Mouse (Mus musculus): ENCODE results near the gene Slc2a1. TPM values are rescaled to one million over a fixed set of nuclear protein-coding genes. Genes with fewer than 3 reads are reported as not detected.
A peak's percentile ranks its signal among the peaks of the same experiment; 100 is the strongest.

Gene Slc2a1
- total RNA-seq, 2 experiments from 2014 or later = 9.0 to 14.3 TPM

DNA sequence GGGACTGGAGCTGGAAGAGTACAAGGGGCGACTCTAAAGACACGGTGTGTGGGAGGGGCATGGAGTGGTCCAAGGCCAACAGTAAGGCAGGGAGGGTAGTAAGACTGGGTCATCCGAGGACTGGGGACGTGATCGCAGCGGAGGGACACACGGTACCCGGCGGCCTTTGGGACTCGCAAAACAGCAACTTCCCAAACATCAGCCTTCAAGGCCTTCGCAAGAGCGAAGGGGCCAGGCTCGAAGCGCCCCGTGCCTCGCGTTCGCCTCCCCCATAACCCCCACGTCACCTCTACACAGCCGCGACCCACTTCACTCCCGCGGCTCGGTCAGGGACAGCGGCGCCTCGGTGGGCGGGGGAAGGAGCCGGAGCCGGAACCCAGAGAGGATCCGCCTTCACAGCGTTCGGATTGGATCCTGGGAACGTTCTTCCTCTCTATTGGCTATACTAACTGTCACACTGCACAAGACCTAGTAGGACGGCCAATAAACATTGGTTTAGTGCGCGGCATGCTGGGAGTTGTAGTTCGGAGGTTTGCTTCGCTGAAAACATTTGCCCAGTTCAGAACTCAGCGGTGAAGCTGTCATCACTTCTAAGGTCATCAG lies 65.4 kb downstream of the Slc2a1 start, which contains the start of gene Zfp691:
TSS of gene Zfp691 (minus strand) at position 345 of the 603 bp plus-strand sequence.
- peak; percentile 97 for ATAC-seq (ENCODE audit: poor library complexity, severe bottlenecking)

- ATAC-seq (ENCODE audit: poor library complexity, severe bottlenecking) = peak; percentile 4; the same call in 1 of the 2 replicates
These were observed 69.2 kb downstream of the Slc2a1 start for GRCm38 (mm10) chr4:119177702-119178101.

DNA sequence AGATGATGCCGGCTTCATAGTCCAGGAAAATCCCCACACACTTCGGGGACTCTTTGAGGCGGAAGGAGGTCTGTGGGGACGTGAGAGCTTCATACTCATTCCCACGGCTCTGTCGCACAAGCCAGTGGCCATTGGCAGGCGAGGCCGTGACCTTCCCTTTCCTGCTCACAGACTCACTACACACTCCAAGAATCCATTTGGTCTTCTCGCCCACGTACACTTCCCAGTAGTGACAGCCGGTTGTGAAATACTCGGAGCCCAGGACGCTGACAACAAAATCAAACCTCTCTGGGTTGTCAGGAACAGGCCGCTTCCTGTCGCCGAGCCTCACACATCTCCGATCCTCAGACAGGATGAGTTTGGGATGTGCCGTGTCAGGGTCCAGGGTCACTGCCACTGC lies 69.8 kb downstream of the Slc2a1 start:
- ATAC-seq (ENCODE audit: poor library complexity, severe bottlenecking) = no peak

GRCm38 (mm10) chr4:119180133-119180707 lies 71.7 kb downstream of the Slc2a1 start:
- no peak for ATAC-seq (ENCODE audit: poor library complexity, severe bottlenecking)

- ATAC-seq (ENCODE audit: poor library complexity, severe bottlenecking) = peak; percentile 83
These were observed 72.9 kb downstream of the Slc2a1 start for GRCm38 (mm10) chr4:119181456-119181855.

DNA sequence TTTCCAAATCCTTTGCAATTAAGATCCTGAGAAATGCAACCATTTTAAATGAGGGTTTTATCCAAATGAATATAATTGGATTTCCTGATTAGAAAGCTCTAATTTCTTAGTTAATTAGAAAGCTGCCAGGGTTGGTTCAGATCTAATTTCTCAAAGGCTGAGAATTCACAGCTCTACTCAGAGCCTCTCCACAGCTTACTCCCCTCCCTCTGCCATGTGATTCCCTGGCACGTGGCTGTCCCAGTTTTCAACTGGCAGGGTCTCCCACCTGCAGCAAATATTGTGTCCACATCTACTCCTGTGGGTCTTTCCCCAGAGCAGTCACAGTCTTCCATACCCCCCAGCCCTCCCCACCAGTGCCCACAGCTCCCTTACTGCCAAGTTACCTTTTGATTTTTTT lies 75.0 kb downstream of the Slc2a1 start:
- no peak for ATAC-seq (ENCODE audit: poor library complexity, severe bottlenecking)

DNA sequence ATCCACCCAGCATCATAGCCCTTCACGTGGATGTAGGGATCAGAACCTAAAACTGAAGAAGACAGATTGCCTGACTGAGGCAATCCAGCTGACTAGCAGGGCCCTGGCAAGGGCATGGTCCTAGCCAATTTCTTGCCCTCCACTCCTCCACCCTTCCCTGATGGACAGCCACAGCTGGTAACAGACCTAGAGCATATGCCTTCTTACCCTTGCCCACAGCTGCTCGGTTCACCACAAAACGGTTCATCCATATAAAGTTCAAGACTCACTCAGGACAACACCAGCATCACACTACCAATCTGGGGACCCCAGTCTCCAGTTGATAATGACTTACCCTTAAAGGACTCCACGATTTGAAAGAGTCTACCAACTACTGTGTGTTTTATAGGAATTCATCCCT lies 77.3 kb downstream of the Slc2a1 start:
- no peak for ATAC-seq (ENCODE audit: poor library complexity, severe bottlenecking)

Other genes with a start within 250 kb of the Slc2a1 start
- gene Olfr1331, start 244.1 kb upstream of the Slc2a1 start, total RNA-seq (2015) = not detected in 2 replicates
- not detected in 2 replicates for gene Olfr1331, start 244.1 kb upstream of the Slc2a1 start, total RNA-seq (2017)
- gene Olfr1330, start 220.1 kb upstream of the Slc2a1 start, total RNA-seq (2015) = not detected in 2 replicates
- not detected in 2 replicates for gene Olfr1330, start 220.1 kb upstream of the Slc2a1 start, total RNA-seq (2017)
- gene Olfr1329, start 191.2 kb upstream of the Slc2a1 start, total RNA-seq (2015) = not detected in 2 replicates
- not detected in 2 replicates for gene Olfr1329, start 191.2 kb upstream of the Slc2a1 start, total RNA-seq (2017)
- not detected in 2 replicates for gene Olfr1328, start 170.1 kb upstream of the Slc2a1 start, total RNA-seq (2015)
- not detected in 2 replicates for gene Olfr1328, start 170.1 kb upstream of the Slc2a1 start, total RNA-seq (2017)
- not detected in 2 replicates for gene Lao1, start 147.1 kb upstream of the Slc2a1 start, total RNA-seq (2015)
- gene Lao1, start 147.1 kb upstream of the Slc2a1 start, total RNA-seq (2017) = not detected in 2 replicates
- gene Zfp691, start 65.5 kb downstream of the Slc2a1 start, total RNA-seq (2015) = 7.0 and 10.2 TPM in 2 replicates
- gene Zfp691, start 65.5 kb downstream of the Slc2a1 start, total RNA-seq (2017) = 1.9 and 4.5 TPM in 2 replicates
- 4.4 and 10.0 TPM in 2 replicates for gene Ermap, start 81.3 kb downstream of the Slc2a1 start, total RNA-seq (2015)
- 3.7 and 8.2 TPM in 2 replicates for gene Ermap, start 81.3 kb downstream of the Slc2a1 start, total RNA-seq (2017)
- 20.6 and 28.6 TPM in 2 replicates for gene Svbp, start 86.6 kb downstream of the Slc2a1 start, total RNA-seq (2015)
- gene Svbp, start 86.6 kb downstream of the Slc2a1 start, total RNA-seq (2017) = 19.7 and 42.9 TPM in 2 replicates
- not detected in 2 replicates for gene Tmem269, start 109.5 kb downstream of the Slc2a1 start, total RNA-seq (2015)
- not detected in 2 replicates for gene Tmem269, start 109.5 kb downstream of the Slc2a1 start, total RNA-seq (2017)
- 2.1 and 4.5 TPM in 2 replicates for gene AU022252, start 124.0 kb downstream of the Slc2a1 start, total RNA-seq (2015)
- gene AU022252, start 124.0 kb downstream of the Slc2a1 start, total RNA-seq (2017) = 2.9 and 6.6 TPM in 2 replicates
- gene P3h1, start 124.2 kb downstream of the Slc2a1 start, total RNA-seq (2015) = 0.94 and 1.1 TPM in 2 replicates
- gene P3h1, start 124.2 kb downstream of the Slc2a1 start, total RNA-seq (2017) = 3.3 and 3.5 TPM in 2 replicates
- gene Cldn19, start 146.7 kb downstream of the Slc2a1 start, total RNA-seq (2015) = not detected in 2 replicates
- gene Cldn19, start 146.7 kb downstream of the Slc2a1 start, total RNA-seq (2017) = not detected in 2 replicates
- gene Ybx1, start 185.9 kb downstream of the Slc2a1 start, total RNA-seq (2015) = 721 and 749 TPM in 2 replicates
- 791 and 811 TPM in 2 replicates for gene Ybx1, start 185.9 kb downstream of the Slc2a1 start, total RNA-seq (2017)
- gene Ppih, start 211.8 kb downstream of the Slc2a1 start, total RNA-seq (2015) = 84.7 and 92.6 TPM in 2 replicates
- gene Ppih, start 211.8 kb downstream of the Slc2a1 start, total RNA-seq (2017) = 87.4 and 98.8 TPM in 2 replicates

Measured in megakaryocyte, adult 5-6 weeks (primary cell).